Mouse (Mus musculus) kidney, embryonic 14.5 days (tissue): ENCODE results near the gene Serpinb6d. TPM values are rescaled to one million over a fixed set of nuclear protein-coding genes. Genes with fewer than 3 reads are reported as not detected.

Source experiments
- ATAC-seq: fragments of 200-750 bp; cut with Nextera tagmentation; 2 replicates; pipeline ENCODE4 v1.8.0; 2017; ENCODE audit warnings: moderate number of reproducible peaks, mild to moderate bottlenecking, moderate TSS enrichment, moderate library complexity; ENCODE audit not compliant: low FRiP score, low TSS enrichment
- H3K27ac ChIP-seq: fragments of 300-500 bp; sonication (generic); 2 replicates; pipeline ENCODE4 v1.5.1; 2014; ENCODE audit warnings: low read depth, mild to moderate bottlenecking, low read length, moderate library complexity, mixed read lengths
- H3K27me3 ChIP-seq: fragments of 300-500 bp; sonication (generic); 2 replicates; pipeline ENCODE4 v1.6.1; 2014; ENCODE audit warnings: mild to moderate bottlenecking, low read length; ENCODE audit not compliant: control insufficient read depth, insufficient read depth
- H3K36me3 ChIP-seq: fragments of 300-500 bp; sonication (generic); 2 replicates; pipeline ENCODE4 v1.6.1; 2014; ENCODE audit warnings: low read length, mixed read lengths; ENCODE audit not compliant: control insufficient read depth, insufficient read depth
- H3K4me1 ChIP-seq: fragments of 300-500 bp; sonication (generic); 2 replicates; pipeline ENCODE4 v1.6.1; 2014; ENCODE audit warnings: low read length, mixed read lengths; ENCODE audit not compliant: control insufficient read depth, insufficient read depth
- H3K4me2 ChIP-seq: fragments of 300-500 bp; sonication (generic); replicated peaks from 2 replicates; pipeline ENCODE4 v1.6.1; 2014; ENCODE audit warnings: low read depth, mild to moderate bottlenecking, low read length
- H3K4me3 ChIP-seq: fragments of 300-500 bp; sonication (generic); 2 replicates; pipeline ENCODE4 v1.5.1; 2014; ENCODE audit warnings: mild to moderate bottlenecking, low read length
- H3K9ac ChIP-seq: fragments of 300-500 bp; sonication (generic); 2 replicates; pipeline ENCODE4 v1.6.1; 2014; ENCODE audit warnings: low read depth, mild to moderate bottlenecking, low read length, moderate library complexity
- H3K9me3 ChIP-seq: fragments of 300-500 bp; sonication (generic); 2 replicates; pipeline ENCODE4 v1.6.1; 2016; ENCODE audit warnings: low read length; ENCODE audit not compliant: control insufficient read depth
- WGBS: fragments of 180-500 bp; shearing (Covaris S2); extraction: QIAGEN DNeasy Blood & Tissue Kit; methylation state at CpG from one replicate; pipeline ENCODE4 v1.1.7; 2014; 5-methylcytosine and 5-hydroxymethylcytosine counted together
- polyA plus RNA-seq: library from polyadenylated mRNA; unstranded; fragments of >200 nt; fragmentation: Nextera tagmentation; extraction: Ambion mirVana; gene quantifications from 2 replicates; pipeline ENCODE4 v1.2.1, GENCODE M21; 2014

The Serpinb6d gene
- not detected in 2 replicates for polyA plus RNA-seq

GRCm38 (mm10) chr13:33661105-33661504 lies at the start of gene Serpinb6d:
TSS of gene Serpinb6d (plus strand) at chr13:33661405.
- H3K27me3 ChIP-seq: no peaks in the 10 kb centered on the region
- no peak within 1 kb of the TSS for H3K9ac ChIP-seq
- H3K9me3 ChIP-seq: peaks cover 2% of the 10 kb centered on the region; the same call in 1 of the 2 replicates
- ATAC-seq: no peak
- 65% methylated on average over 1 of the region's 1 CpGs for WGBS
- no peak within 1 kb of the TSS for H3K4me2 ChIP-seq
- no peaks in the 10 kb centered on the region for H3K4me1 ChIP-seq
- no peak within 1 kb of the TSS for H3K4me3 ChIP-seq
- no peak within 1 kb of the TSS for H3K27ac ChIP-seq
- no peaks in the 10 kb centered on the region for H3K36me3 ChIP-seq

DNA sequence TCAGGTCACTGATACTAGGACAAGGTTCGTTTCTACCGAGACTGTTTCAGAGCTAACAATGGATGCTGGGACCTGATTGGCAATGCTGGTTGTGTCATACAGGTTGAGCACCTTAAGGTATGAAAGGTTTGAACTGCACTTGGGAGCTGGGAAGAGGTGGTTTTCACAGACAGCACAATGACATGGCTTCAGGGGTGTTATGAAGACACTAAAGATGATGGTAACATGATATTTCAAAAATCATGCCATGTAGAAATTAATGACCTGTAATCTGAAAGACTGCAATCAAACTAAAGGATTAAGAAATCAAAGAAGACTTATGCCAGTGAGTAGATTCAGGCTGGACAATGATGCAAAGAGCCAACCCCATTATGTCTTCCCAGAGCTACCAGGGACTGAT lies 38.3 kb upstream of the Serpinb6d start:
- ATAC-seq: no peak

DNA sequence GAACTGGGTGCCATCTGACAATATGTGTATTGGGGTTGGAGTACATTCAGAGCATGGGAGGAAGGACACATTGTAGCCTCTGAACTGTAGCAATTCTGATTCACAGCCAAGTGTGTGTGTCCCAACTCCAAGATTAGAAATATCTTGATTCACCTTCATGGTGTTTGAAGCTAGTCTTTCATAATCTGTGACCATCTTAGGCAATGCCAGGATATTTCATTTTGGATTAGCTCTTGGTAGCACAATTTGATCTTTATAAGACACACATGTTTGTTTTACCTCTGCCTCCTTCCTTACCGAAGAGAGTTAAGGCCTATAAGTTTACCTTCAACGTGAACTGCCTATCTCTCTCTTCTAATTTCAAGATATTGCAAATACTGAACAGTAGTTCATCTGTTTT lies 18.7 kb upstream of the Serpinb6d start:
- Histone ChIP-seq H3K36me3 (no peaks in the 10 kb centered on the region), H3K4me3 (no peak overlapping the region), H3K4me1 (no peaks in the 10 kb centered on the region), H3K27me3 (no peaks in the 10 kb centered on the region), H3K27ac (no peak overlapping the region), H3K9me3 (no peaks in the 10 kb centered on the region), H3K4me2 (no peak overlapping the region), H3K9ac (no peak overlapping the region)
- 75% methylated on average over 2 of the region's 2 CpGs for WGBS
- ATAC-seq: no peak

More for the DNA sequence above, 38.3 kb upstream of the Serpinb6d start:
- Histone ChIP-seq H3K9ac (no peak overlapping the region), H3K4me3 (no peak overlapping the region), H3K27ac (no peak overlapping the region), H3K4me1 (no peaks in the 10 kb centered on the region), H3K36me3 (no peaks in the 10 kb centered on the region), H3K4me2 (no peak overlapping the region), H3K27me3 (no peaks in the 10 kb centered on the region), H3K9me3 (peaks cover 10% of the 10 kb centered on the region; the same call in 1 of the 2 replicates)
- WGBS: 94% methylated on average over 2 of the region's 2 CpGs

DNA sequence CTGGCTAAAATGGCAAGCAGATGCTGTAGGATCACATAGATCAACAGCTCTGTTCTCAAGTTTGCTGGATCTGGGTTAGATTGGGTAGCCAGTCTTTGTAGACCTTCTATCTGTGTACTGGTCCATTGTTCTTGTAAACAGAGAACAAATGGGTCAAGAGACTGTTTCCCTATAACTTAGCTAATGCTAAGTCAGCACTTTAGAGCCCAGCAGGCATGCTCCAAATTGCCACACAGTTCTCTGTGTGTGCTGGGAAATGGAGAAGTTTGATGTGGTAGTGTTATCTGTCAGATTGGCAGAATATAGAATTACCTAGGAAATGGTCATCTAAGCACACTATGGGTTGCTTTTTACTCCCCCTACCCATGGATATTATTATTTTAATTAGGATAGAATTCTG lies 1.3 kb downstream of the Serpinb6d start:
- Histone ChIP-seq H3K9ac (no peak overlapping the region), H3K4me3 (no peak overlapping the region)
- no peak for ATAC-seq

DNA sequence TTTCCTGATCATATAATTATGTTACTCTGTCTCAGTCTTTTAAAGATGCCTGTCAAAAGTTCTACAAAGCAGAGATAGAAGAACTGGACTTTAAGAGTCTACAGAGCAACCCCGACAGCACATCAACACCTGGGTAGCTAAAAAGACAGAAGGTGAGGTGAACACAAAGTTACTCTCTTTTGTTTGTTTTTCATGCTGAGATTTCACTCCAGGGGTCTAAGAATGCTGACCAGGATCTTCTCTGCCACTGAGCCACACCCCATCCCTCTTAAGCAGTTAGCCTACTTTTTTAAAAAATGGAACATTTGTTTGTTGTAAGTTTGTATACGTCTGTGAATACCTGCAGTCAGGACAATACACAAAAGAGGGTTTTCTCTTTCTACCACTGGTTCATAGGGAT lies 59.1 kb downstream of the Serpinb6d start:
- H3K4me1 ChIP-seq: no peaks in the 10 kb centered on the region
- no peak for ATAC-seq
- WGBS: 70% methylated on average over 2 of the region's 2 CpGs
- no peaks in the 10 kb centered on the region for H3K27me3 ChIP-seq
- H3K4me2 ChIP-seq: no peak overlapping the region
- H3K9ac ChIP-seq: no peak overlapping the region
- H3K4me3 ChIP-seq: no peak overlapping the region
- H3K36me3 ChIP-seq: no peaks in the 10 kb centered on the region
- no peaks in the 10 kb centered on the region for H3K9me3 ChIP-seq
- no peak overlapping the region for H3K27ac ChIP-seq

More for the DNA sequence above, 1.3 kb downstream of the Serpinb6d start:
- H3K36me3 ChIP-seq: no peaks in the 10 kb centered on the region
- H3K27ac ChIP-seq: no peak overlapping the region
- H3K4me1 ChIP-seq: no peaks in the 10 kb centered on the region
- no peak overlapping the region for H3K4me2 ChIP-seq
- H3K9me3 ChIP-seq: peaks cover 2% of the 10 kb centered on the region; the same call in 1 of the 2 replicates
- no peaks in the 10 kb centered on the region for H3K27me3 ChIP-seq

Other genes with a start within 250 kb of the Serpinb6d start
- gene Serpinb9g, start 176.6 kb upstream of the Serpinb6d start, polyA plus RNA-seq: not detected in 2 replicates
- gene Serpinb6e, start 182.0 kb downstream of the Serpinb6d start, polyA plus RNA-seq: not detected in 2 replicates
- gene Serpinb6c, start 244.3 kb downstream of the Serpinb6d start, polyA plus RNA-seq: 0.20 TPM in 1 of 2 replicates, not detected in the other